ENCODE assay signal across 10 mouse cellular contexts in genomic region chr4:139977308-139977781, GRCm38 (mm10). TPM values are rescaled to one million over a fixed set of nuclear protein-coding genes. Genes with fewer than 3 reads are reported as not detected.
DNase-seq lines count a peak whose midpoint lies in the region; ATAC-seq lines count a peak whose summit lies in the region.
"Had no signal": no experiment of that assay in that cellular context is flagged by ENCODE, and none has a peak within 500 bp of the region (broad histone marks: within the 10 kb centered on the region; RNA-seq: fewer than 3 reads in every experiment).

No protein-coding gene starts in this region.

- H3K9me3 ChIP-seq in hindbrain, embryonic 13.5 days: no peaks in the 10 kb centered on the region
- no peaks in the 10 kb centered on the region for H3K9me3 ChIP-seq in neural tube, embryonic 11.5 days (ENCODE audit: control insufficient read depth, low read length)

- 5% methylated on average over 5 of the region's 5 CpGs for WGBS in hindbrain, embryonic 13.5 days
- 4% methylated on average over 5 of the region's 5 CpGs for WGBS in neural tube, embryonic 11.5 days

- H3K4me2 ChIP-seq in hindbrain, embryonic 13.5 days: no peak overlapping the region
- H3K4me2 ChIP-seq in neural tube, embryonic 11.5 days (ENCODE audit: low read depth): no peak overlapping the region

- H3K27ac ChIP-seq in hindbrain, embryonic 13.5 days: peak overlapping the region; percentile 48; the same call in 1 of the 2 replicates
- H3K27ac ChIP-seq in neural tube, embryonic 11.5 days (ENCODE audit: low read depth, low read length): peak overlapping the region; percentile 36; the same call in 1 of the 2 replicates

- H3K4me3 ChIP-seq in hindbrain, embryonic 13.5 days: no peak overlapping the region
- no peak overlapping the region for H3K4me3 ChIP-seq in neural tube, embryonic 11.5 days (ENCODE audit: low read depth, low read length)

- H3K27me3 ChIP-seq in hindbrain, embryonic 13.5 days: 0 out of 2 replicates have a peak, but pooled peaks cover 2% of the 10 kb centered on the region
- H3K27me3 ChIP-seq in neural tube, embryonic 11.5 days (ENCODE audit: control insufficient read depth, insufficient read depth, low read length): no peaks in the 10 kb centered on the region

- no peak for ATAC-seq in hindbrain, embryonic 13.5 days (ENCODE audit: low FRiP score)
- ATAC-seq in neural tube, embryonic 11.5 days (ENCODE audit: insufficient read depth, low FRiP score, low TSS enrichment): no peak
- ATAC-seq in megakaryocyte-erythroid progenitor cell, adult 5-6 weeks (replicated peaks; ENCODE audit: low FRiP score, low TSS enrichment, poor library complexity, severe bottlenecking): no peak

- DNase-seq in kidney, adult 18-20 months: peak; percentile 26
- DNase-seq in kidney, adult 8-10 months: no peak
- DNase-seq in ZHBTc4 (ENCODE audit: low read depth, low spot score): peak; percentile 84
- peak; percentile 57 for DNase-seq in neural tube, embryonic 11.5 days (ENCODE audit: low spot score)
- no peak for DNase-seq in spleen, postnatal 14 days (ENCODE audit: low spot score in 2 of 2)
- DNase-seq: adrenal gland, adult 2 months; cerebellum, postnatal 14 days; heart, postnatal 36 days had no signal

- H3K4me1 ChIP-seq in hindbrain, embryonic 13.5 days (replicated peaks): peaks cover 35% of the 10 kb centered on the region
- peaks cover 20% of the 10 kb centered on the region for H3K4me1 ChIP-seq in neural tube, embryonic 11.5 days (ENCODE audit: control insufficient read depth, insufficient read depth, low read length)

- no peaks in the 10 kb centered on the region for H3K36me3 ChIP-seq in hindbrain, embryonic 13.5 days
- no peaks in the 10 kb centered on the region for H3K36me3 ChIP-seq in neural tube, embryonic 11.5 days (ENCODE audit: control insufficient read depth, insufficient read depth, low read length)

- no peak overlapping the region for H3K9ac ChIP-seq in hindbrain, embryonic 13.5 days
- H3K9ac ChIP-seq in neural tube, embryonic 11.5 days (ENCODE audit: low read length): no peak overlapping the region

RNA-seq across cellular contexts. Expression of gene Klhdc7a, which starts 9.5 kb away (rescaled TPM):
- polyA plus RNA-seq in hindbrain, embryonic 13.5 days (2015; fragmentation: Nextera tagmentation; extraction: Ambion mirVana): 0.47 and 0.61 TPM in 2 replicates
- 0.03 TPM in 1 of 2 replicates, not detected in the other for polyA plus RNA-seq in neural tube, embryonic 11.5 days (2014; fragmentation: Nextera tagmentation; extraction: Ambion mirVana)
- not detected in 2 replicates for total RNA-seq in megakaryocyte-erythroid progenitor cell, adult 5-6 weeks (2014; fragmentation: Nextera tagmentation)
- total RNA-seq in megakaryocyte-erythroid progenitor cell, adult 5-6 weeks (2017): not detected in 2 replicates

Comparison
In these comparisons a context has a peak if more than half of its experiments do, and no peak if none do; other contexts are left out.
1. DNase-seq: peak in kidney, adult 18-20 months (single experiment), ZHBTc4 (single experiment) and neural tube, embryonic 11.5 days (single experiment); none in kidney, adult 8-10 months (0 of 2) and spleen, postnatal 14 days (0 of 2).